In the genomic region with DNA sequence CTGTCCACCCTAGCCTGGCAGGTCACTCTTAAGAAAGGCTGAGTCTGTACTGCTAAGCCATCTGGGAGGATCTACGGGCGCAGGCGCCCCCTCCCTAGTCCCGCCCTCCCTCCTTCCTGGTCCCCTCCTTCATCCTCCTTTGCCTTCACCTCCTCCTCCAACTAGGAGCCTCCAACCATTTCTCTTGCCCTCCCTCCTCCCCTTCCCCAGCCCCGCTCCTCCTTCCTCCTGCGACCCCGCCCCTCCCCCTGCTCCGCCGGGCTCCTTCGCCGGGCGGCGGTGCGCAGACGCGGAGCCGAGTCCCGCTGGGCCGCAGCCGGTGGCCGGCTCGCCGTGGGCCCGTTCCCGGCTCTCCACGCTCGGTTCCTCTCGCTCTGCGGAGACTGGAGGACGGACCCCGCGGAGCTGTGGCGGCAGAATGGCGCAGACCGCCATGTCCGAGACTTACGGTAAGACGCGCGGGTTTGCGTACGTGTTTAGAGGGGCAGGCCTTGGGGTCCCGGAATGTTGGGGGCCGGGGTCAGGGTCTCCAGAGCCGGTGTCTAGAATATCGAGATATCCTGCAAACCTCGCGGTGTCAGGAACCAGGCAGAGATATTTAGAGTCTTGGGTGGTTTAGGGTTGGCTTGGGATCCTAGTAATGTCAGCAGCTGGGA, we compare ENCODE assay signal across 8 mouse cellular contexts. TPM values are rescaled to one million over a fixed set of nuclear protein-coding genes. Genes with fewer than 3 reads are reported as not detected.
DNase-seq lines count a peak whose midpoint lies in the region; ATAC-seq and TF ChIP-seq lines count a peak whose summit lies in the region.

Rab4a (plus strand) TSS at position 268 of the 656 bp plus-strand sequence.

- ATAC-seq in hindbrain, postnatal 0 days: peak; percentile 92
- peak; percentile 24 for ATAC-seq in megakaryocyte, adult 5-6 weeks (ENCODE audit: poor library complexity, severe bottlenecking)

- peak within 1 kb of the TSS; percentile 97 for H3K4me3 ChIP-seq in cortical plate, adult 2 months (ENCODE audit: insufficient read depth, low read length)
- H3K4me3 ChIP-seq in hindbrain, postnatal 0 days (ENCODE audit: low read length): peak within 1 kb of the TSS; percentile 50

- peak within 1 kb of the TSS; percentile 92 for H3K27ac ChIP-seq in cortical plate, adult 2 months (ENCODE audit: insufficient read depth, low read length)
- H3K27ac ChIP-seq in hindbrain, postnatal 0 days: peak within 1 kb of the TSS; percentile 82

- H3K9ac ChIP-seq in hindbrain, postnatal 0 days (replicated peaks; ENCODE audit: low read length): peak within 1 kb of the TSS; percentile 69

- peak within 1 kb of the TSS; percentile 86 for H3K4me2 ChIP-seq in hindbrain, postnatal 0 days (ENCODE audit: low read depth, low read length)

- DNase-seq in WW6 (ENCODE audit: low read depth, low spot score): peak; percentile 84
- DNase-seq in gastrocnemius, adult 8-10 months (ENCODE audit: low spot score in 2 of 2): peak; percentile 57 to 75
- peak; percentile 93 for DNase-seq in hindbrain, postnatal 0 days (ENCODE audit: low spot score)
- DNase-seq in left cerebral cortex, adult 8-10 months (ENCODE audit: low spot score in 2 of 2): peak; percentile 59 to 68
- peak; percentile 82 for DNase-seq in right cerebral cortex, postnatal 25 days
- DNase-seq in urinary bladder, postnatal 4 days (ENCODE audit: low spot score in 2 of 2): peak; percentile 81 to 88

- peak; percentile 42; the same call in 1 of the 2 replicates for TF ChIP-seq POLR2A in cortical plate, adult 2 months (IDR thresholded peaks at IDR 0.05; ENCODE audit: extremely low read depth, insufficient read depth, low read length)

- TF ChIP-seq CTCF in cortical plate, adult 2 months (IDR thresholded peaks at IDR 0.05; ENCODE audit: extremely low read depth, insufficient read depth, low read length): no peak
- no peak for TF ChIP-seq CTCF in hindbrain, postnatal 0 days (IDR thresholded peaks at IDR 0.05; ENCODE audit: low read depth)

- no peaks in the 10 kb centered on the region for H3K9me3 ChIP-seq in hindbrain, postnatal 0 days (ENCODE audit: low read length)

- 1% methylated on average over 46 of the region's 48 CpGs for WGBS in hindbrain, postnatal 0 days

- H3K27me3 ChIP-seq in hindbrain, postnatal 0 days (ENCODE audit: insufficient read depth, low read length): no peaks in the 10 kb centered on the region

- H3K36me3 ChIP-seq in hindbrain, postnatal 0 days (ENCODE audit: insufficient read depth, low read length): no peaks in the 10 kb centered on the region

- peaks cover 11% of the 10 kb centered on the region for H3K4me1 ChIP-seq in cortical plate, adult 2 months (ENCODE audit: control insufficient read depth, insufficient read depth, low read length)
- peaks cover 15% of the 10 kb centered on the region for H3K4me1 ChIP-seq in hindbrain, postnatal 0 days (ENCODE audit: insufficient read depth, low read length)

RNA-seq across cellular contexts. Expression of gene Rab4a, which starts in this region (rescaled TPM):
- 72.5 and 72.7 TPM in 2 replicates for polyA plus RNA-seq in cortical plate, adult 2 months (2012; rRNA removed)
- 10 to 100 TPM; 13.3 to 17.1 (median 15.3) TPM for total RNA-seq in gastrocnemius, adult 8-10 months (2022)
- 46.3 and 58.3 TPM in 2 replicates for total RNA-seq in hindbrain, postnatal 0 days (2014; rRNA removed)
- 94.7 and 96.8 TPM in 2 replicates for polyA plus RNA-seq in hindbrain, postnatal 0 days (2015; fragmentation: Nextera tagmentation; extraction: Ambion mirVana)
- 10 to 100 TPM; 42.5 to 47.9 (median 45.1) TPM for total RNA-seq in left cerebral cortex, adult 8-10 months (2022)
- 1.2 and 2.1 TPM in 2 replicates for total RNA-seq in megakaryocyte, adult 5-6 weeks (2015)
- total RNA-seq in megakaryocyte, adult 5-6 weeks (2017): 0.26 and 1.1 TPM in 2 replicates

Comparison
In these comparisons a context has a peak if more than half of its experiments do, and no peak if none do; other contexts are left out.
1. Peak in every context shown above with its lines: DNase-seq, ATAC-seq, H3K4me3 ChIP-seq and H3K27ac ChIP-seq.
2. RNA of gene Rab4a (total RNA-seq): 46.3 to 58.3 TPM in hindbrain, postnatal 0 days, 42.5 to 47.9 TPM in left cerebral cortex, adult 8-10 months and 13.3 to 17.1 TPM in gastrocnemius, adult 8-10 months; 0.26 to 2.1 TPM in megakaryocyte, adult 5-6 weeks; every median in the first group is over 4 times any median in the second.